Mouse (Mus musculus): ENCODE results near the gene Eri3. TPM values are rescaled to one million over a fixed set of nuclear protein-coding genes. Genes with fewer than 3 reads are reported as not detected.

Eri3 gene
- total RNA-seq, 2 experiments from 2014 or later, result 197 to 200 TPM

DNA sequence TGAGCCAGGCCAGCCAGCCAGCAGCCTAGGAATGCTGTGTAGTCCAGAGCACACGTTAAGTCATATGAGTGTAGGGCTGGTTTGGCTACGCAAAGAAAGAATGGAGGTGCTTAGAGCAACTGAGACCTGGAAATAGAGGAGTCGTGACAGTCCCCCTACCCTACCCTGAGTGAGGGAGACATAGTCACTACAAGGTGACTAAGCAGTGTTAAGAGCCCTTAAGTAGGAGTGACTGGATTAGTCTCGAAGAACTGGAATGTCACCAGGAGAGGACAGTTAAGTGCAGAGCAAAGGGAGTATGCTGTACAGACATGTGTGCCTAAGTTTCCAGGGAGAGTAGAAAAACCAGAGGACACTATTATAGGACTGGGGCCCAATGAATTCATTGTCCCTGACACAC lies 86.0 kb downstream of the Eri3 start:
- DNase-seq (ENCODE audit: extremely low spot score in 1 of 2, low spot score in 2 of 2), result no peak
- intact Hi-C loops (cut with DNase I), result no loop called here
- no peak for TF ChIP-seq CTCF (IDR thresholded peaks at IDR 0.05)
- Histone ChIP-seq H3K27ac (no peak overlapping the region), H3K4me3 (no peak overlapping the region)

DNA sequence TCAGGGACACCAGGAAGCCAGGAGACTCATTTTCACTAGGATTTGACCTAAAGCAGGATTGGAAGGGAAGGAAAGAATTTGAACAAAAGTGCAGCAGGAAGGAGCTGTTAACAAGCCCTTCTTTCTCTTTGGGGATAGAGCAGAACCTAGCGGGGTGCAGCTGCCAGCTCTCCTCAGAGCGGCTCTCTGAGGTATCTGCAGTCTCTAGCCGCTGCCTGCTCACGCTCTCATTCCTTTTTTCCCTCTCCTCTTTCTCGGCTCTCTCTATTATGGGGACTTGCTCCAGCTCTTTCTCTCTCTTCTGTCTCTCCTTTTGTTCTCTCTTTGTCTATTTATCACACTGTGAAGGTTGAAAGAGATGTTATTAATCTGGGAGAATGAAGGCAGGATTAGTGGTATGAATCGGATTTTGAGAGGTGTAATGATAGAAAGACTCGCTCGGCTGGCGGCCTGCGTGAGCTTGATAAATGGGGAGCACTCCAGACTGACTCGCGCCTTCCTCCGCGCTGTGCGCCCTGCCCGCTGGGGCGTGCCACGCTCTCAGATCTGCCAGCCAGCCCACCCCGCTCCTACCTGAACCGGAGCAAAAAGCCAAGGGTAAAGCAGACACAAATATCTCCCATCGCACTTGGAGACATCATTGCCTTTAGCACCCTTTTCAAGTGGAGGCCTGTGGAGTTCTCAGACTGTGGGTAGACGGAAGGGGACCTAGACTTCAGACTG lies 86.9 kb downstream of the Eri3 start:
- no peak for TF ChIP-seq CTCF (IDR thresholded peaks at IDR 0.05)
- H3K27ac ChIP-seq, result no peak overlapping the region
- DNase-seq (ENCODE audit: extremely low spot score in 1 of 2, low spot score in 2 of 2), result no peak
- intact Hi-C loops (cut with DNase I), result no loop called here
- H3K4me3 ChIP-seq, result no peak overlapping the region

DNA sequence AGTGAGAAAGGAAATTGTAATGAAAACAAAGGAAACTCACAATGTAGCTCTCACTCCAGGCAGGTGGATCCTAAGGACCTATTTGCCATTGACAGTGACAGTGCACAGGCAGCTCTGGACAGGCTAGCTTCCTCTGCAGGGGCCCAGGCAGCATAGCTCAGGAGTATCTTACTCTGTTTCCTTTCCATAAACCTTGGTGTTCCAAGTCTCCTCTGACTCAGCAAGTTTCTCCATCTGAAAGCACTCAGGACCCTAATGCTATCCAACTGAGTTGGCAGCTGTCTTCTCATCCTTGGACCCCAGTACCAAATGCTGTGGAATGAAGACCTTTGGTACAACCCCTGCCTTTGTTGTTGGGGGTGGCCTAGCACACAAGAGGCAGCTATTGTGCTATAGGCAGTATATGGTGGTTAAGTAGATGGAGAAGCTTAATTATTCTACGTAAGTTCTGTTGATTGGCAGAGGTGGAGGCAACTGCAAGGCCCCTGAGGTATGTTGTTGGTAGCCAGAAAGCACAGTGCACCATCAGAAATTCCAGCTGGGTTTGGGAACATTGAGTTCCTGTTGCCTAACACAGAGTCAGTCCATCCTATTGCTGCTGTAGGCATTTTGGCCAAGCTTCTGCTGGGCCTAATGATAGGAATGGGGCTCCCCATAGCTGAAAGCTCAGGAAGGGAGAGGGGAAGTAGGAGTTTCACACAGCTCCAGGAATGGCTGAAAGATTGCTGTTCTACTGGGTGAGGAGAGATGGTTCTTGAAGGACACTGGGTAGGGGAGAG lies 90.9 kb downstream of the Eri3 start:
- H3K27ac ChIP-seq, result no peak overlapping the region
- no peak for TF ChIP-seq CTCF (IDR thresholded peaks at IDR 0.05)
- H3K4me3 ChIP-seq, result no peak overlapping the region
- intact Hi-C loops (cut with DNase I), result no loop called here
- DNase-seq (ENCODE audit: extremely low spot score in 1 of 2, low spot score in 2 of 2), result no peak

DNA sequence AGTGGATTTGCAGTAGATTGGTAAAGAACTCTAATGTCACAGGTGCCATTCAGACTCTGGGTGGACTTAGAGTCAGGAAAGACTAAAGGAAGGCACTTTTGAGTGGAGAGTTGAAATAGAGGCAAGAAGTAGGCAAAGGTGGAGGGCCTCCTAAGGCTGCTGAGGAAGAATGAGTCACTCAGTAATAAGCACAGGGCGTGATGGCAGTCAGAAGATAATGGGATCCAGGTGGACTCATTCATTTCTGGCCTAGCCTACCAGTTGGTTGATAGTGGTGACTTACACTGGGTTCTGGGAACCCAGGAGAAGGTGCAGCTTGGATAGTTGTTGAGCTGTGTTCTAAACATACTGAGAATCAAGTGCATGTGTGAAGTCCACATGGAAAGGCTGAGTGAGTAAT lies 91.6 kb downstream of the Eri3 start:
- H3K27ac ChIP-seq, result no peak overlapping the region
- no peak for DNase-seq (ENCODE audit: extremely low spot score in 1 of 2, low spot score in 2 of 2)
- intact Hi-C loops (cut with DNase I), result no loop called here
- no peak overlapping the region for H3K4me3 ChIP-seq
- TF ChIP-seq CTCF (IDR thresholded peaks at IDR 0.05), result no peak

DNA sequence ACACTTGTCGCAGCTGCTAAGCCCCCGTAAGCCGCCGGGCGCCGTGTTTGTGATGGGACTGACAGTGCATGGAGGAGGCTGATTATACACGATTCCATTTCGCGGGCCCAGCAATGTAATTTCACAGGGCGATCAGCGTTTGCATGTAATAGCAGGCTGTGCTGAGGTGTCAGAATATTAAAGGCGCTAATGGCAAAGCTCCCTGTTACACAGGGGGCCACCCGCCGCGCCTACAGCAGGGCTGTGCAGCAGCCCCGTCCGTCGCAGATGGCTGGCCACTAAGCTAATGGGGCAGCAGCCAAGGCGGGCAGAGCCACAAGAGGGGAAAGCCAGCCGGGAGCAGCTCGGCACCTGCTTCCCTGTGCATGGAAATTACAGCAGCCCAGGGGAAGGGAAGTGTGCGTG lies 94.9 kb downstream of the Eri3 start:
- peak in 1 of 2 experiments; percentile 27 for DNase-seq (ENCODE audit: extremely low spot score in 1 of 2, low spot score in 2 of 2)
- Histone ChIP-seq H3K4me3 (no peak overlapping the region), H3K27ac (0 out of 2 replicates have a peak overlapping the region, but pooled peaks have one; percentile 24)
- intact Hi-C loops (cut with DNase I), result no loop called here
- TF ChIP-seq CTCF (IDR thresholded peaks at IDR 0.05), result no peak

DNA sequence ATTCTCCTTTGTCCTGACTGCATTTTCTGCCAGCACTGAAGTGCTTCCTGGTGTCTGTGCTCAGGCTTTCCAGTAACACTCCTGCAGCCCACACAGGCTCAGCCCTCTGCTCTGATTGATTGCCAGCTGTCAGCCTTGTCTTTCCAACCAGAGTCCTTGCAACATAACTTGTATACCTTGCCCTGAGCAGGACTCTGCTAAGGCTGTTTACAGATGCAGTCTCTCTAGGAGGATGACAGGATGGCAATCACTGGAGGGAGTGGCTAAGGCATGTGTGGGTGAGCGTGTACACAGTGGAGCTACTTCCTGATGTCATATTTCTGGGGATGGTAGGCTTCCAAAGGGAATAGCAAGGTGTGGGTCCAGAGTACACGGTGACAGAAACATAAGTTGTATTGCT lies 95.7 kb downstream of the Eri3 start:
- intact Hi-C loops (cut with DNase I), result no loop called here
- TF ChIP-seq CTCF (IDR thresholded peaks at IDR 0.05), result no peak
- no peak for DNase-seq (ENCODE audit: extremely low spot score in 1 of 2, low spot score in 2 of 2)
- no peak overlapping the region for H3K27ac ChIP-seq
- H3K4me3 ChIP-seq, result no peak overlapping the region

DNA sequence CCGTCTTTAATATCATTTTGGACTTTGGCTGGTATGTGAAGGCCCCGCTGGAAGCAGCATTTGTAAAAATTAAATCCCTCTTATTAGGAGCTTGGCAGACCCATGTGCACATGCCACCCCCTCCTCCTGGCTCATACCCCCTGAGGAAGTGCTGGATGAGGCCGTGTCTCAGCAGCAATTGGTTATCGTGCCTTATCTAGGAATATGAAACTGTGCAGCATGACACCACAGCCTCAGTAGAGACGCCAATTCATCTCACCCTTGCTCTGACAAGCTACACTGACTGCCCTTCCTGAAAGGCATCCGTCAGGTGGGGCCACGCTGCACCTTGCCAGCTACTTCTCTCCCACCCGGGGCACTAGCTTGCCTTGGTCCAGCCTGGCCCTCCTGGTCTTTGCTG lies 96.3 kb downstream of the Eri3 start:
- Histone ChIP-seq H3K27ac (no peak overlapping the region), H3K4me3 (no peak overlapping the region)
- no peak for TF ChIP-seq CTCF (IDR thresholded peaks at IDR 0.05)
- intact Hi-C loops (cut with DNase I), result no loop called here
- DNase-seq (ENCODE audit: extremely low spot score in 1 of 2, low spot score in 2 of 2), result no peak

DNA sequence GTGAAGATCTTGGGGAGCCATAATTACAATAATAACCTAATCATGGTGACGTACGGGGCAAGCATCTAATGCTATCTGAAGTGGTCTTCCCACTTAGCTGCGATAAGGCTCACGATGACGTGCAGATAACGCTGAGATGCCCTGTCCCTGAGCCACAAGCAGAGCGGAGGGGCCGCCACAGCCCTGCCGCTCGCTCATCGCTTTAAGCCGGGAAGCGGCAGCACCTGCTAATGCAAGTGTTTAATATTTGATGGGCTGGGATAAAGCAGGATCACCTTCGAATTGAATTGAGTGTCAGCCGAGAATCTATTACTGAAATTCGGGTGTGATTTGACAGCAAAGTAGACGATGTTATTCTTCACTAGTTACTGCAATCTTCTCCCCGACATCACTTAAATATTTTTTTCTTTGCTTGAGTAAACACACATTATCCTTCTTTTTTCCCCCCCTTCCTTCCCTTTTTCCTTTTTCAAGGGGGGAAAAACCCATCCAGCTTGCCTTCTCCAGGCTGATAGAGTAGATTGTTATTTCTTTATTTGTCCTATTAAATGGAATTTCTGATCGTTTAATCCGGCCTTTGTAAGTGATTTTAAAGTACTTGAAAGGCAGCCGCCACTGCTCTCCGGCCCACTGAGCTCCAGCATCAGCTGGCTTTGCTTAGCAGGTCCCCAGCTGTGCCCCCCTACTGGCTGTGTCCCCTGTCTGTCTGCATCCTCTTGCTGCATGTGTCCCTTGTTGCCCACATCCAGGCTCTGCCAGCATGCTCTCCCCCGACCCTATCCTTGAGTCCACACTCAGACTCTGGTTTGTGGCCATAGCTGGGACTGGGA lies 97.0 kb downstream of the Eri3 start:
- no peak for DNase-seq (ENCODE audit: extremely low spot score in 1 of 2, low spot score in 2 of 2)
- no peak; the same call in 1 of the 2 replicates for TF ChIP-seq CTCF (IDR thresholded peaks at IDR 0.05)
- H3K4me3 ChIP-seq, result no peak overlapping the region
- H3K27ac ChIP-seq, result no peak overlapping the region
- intact Hi-C loops (cut with DNase I), result no loop called here

DNA sequence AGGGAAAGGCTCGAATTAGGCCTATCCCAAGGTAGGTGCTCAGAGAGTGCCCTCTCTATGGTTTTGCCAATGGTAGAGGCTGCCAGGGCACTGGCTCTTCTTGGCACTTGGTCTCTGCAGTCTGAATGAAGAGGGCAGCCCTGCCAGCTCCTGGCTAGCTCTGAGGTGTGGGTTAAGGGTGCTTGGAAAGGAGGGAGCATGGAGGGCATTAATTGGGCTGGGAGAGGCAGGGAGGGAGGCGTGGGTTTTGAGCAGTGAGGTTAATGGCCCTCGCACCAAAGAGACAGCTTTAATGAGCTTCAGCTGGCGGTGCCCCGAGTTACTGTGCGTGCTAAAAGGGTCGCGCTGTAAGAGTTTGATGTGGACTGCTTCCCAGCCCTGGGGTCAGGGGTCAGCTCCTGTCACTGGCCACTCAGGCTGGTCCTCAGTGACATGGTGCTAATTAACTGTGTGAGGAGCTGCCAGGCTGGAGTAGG lies 101.5 kb downstream of the Eri3 start:
- H3K4me3 ChIP-seq, result no peak overlapping the region
- H3K27ac ChIP-seq, result no peak overlapping the region
- intact Hi-C loops (cut with DNase I), result no loop called here
- DNase-seq (ENCODE audit: extremely low spot score in 1 of 2, low spot score in 2 of 2), result no peak
- no peak for TF ChIP-seq CTCF (IDR thresholded peaks at IDR 0.05)

DNA sequence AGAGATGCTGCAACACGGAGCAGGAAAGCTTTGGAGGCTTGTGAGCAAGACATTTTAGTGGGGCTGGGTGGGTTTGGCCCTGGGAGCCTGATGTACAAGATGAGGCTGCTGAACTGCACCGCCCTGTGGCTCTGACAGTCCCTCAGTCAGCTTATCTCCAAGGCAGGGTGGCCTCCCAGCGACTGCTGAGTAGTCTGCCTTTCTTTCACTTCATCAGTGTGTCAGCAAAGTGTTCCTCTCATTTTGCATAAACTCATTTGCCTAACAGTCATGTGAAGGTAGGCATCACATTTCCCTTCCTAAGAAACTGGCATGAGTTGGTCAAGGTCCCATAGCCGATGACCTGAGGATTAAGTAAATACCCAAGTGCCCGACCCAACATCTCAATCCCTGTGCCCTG lies 102.6 kb downstream of the Eri3 start:
- no peak for DNase-seq (ENCODE audit: extremely low spot score in 1 of 2, low spot score in 2 of 2)
- no peak overlapping the region for H3K27ac ChIP-seq
- no peak overlapping the region for H3K4me3 ChIP-seq
- intact Hi-C loops (cut with DNase I), result no loop called here
- TF ChIP-seq CTCF (IDR thresholded peaks at IDR 0.05), result no peak

DNA sequence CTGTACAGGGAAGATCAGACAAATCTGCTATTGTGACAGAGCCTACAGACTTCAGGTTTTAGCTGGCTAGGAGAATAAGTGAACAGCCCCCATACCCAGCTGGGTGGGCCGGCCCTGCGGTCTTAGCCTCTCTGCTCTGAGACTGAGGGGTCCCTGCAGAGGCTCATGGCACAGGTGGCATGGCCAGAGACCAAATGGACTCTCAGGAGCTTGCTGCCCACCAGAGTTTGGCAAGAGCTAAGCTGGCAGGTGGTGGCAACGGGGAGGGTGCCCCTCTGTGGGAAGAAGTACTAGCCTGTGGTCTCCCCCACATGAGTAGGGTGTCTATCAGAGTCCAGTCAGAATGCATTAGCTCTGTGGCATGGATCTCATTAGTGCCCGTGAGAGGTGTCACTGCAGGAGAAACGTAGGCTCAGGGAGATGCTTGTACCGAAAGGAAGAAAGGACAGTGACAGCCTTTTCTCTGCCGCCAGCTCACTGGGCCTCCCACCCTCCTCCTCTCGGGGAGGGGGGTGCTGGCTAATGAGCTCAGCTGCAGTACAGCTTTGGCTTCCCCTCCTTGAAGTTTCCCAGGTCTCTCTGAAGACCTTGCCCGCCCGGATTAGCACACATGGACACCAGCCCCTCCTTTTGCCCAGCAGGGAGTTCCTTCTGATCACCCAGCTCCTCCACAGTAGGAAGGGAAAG lies 104.0 kb downstream of the Eri3 start:
- intact Hi-C loops (cut with DNase I), result no loop called here
- no peak overlapping the region for H3K27ac ChIP-seq

More for the DNA sequence above, 104.0 kb downstream of the Eri3 start:
- H3K4me3 ChIP-seq, result no peak overlapping the region
- TF ChIP-seq CTCF (IDR thresholded peaks at IDR 0.05), result no peak
- no peak for DNase-seq (ENCODE audit: extremely low spot score in 1 of 2, low spot score in 2 of 2)
